Mouse (Mus musculus): Measurements from ENCODE around the gene Tob1.
A peak's percentile ranks its signal among the peaks of the same experiment; 100 is the strongest.

Tob1 gene

DNA sequence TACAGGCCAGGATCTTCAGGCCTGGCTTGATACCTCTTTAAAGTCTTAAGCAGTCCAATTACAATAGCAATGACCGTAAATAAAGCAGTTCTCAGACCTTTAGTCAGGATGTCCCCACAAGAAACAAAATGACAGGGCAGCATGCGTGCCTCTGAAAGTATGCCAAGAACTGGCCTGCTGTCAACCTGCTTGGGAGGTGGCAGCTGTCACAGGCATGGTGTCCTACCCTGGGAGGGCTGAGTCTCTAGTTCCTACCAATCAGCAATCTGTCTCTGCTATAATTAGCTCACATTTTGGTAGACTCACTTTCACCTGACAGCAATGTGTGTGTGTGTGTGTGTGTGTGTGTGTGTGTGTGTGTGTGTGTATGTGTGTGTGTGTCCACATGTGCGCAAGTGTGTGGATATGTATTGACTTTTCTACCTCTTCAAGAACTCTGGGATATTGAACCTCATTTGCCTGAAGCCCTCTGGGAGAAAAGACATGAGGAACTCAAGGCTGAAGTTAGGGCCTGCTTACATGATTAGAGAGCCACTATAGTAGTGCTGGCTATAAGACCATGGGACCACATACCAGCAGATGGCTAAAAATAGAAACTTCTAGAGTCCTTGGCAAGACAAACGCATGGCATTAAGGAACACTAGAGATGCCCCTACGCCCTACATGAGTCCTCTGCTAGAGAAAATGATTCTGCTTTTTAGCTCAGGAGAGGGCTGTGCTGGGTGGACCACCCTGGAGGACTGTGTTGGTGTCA is 18.1 kb downstream of the Tob1 start:
- no peak for DNase-seq (ENCODE audit: low spot score in 2 of 2)

DNA sequence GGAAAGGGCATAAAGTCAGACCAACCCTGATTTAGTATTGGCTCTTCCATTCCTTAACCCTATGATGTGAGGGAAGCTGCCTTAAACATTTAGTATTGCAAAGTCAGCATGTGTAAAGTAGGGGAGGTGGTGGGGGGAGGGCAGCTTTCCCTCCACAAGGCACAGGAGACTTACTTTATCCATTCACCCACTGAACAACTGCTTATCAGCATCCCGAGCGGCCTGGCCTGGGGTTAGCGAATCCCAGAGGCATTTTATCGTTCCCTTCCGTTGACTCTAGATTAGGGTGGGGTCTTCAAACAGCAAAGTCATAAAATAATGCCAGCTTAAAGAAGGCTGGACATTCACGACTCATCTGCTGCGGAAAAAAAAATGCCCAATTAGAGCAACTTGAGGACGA is 19.0 kb downstream of the Tob1 start:
- DNase-seq (ENCODE audit: low spot score in 2 of 2), result no peak

DNA sequence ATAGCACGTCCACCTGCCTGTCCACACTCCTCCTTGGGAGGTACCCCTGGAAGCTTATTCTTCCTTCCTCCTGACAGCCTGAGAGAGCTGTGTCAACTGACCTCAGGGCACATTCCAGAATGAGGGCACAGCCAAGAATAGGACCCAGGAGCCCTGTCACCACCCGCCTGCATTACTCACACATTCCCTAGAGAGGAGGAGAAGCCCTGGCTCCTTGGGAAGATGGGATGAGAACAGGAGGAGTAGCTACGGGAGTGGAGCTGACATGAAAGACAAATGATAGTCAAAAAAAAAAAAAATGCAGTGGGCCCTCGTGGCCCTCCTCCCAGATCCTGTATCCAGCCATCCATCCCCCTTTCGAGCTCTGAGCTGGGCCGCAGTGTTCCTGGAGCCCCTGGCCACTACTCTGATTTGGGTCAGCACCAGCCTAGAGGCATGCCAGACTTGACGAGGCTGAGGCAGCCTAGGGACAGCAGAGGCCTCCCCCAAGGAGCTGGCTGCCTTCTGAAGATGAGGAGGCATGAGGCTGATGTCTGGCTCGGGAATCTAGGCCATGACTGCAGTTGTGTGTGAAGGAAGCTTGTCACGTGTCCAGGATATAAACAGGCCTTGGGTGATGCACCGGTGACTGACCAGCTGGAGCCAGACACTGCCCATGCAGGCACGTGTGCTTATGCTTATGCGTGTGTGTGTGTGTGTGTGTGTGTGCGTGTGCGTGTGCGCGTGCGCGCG is 20.7 kb downstream of the Tob1 start:
- DNase-seq (ENCODE audit: low spot score in 2 of 2), result peak in 1 of 2 experiments; percentile 32

DNA sequence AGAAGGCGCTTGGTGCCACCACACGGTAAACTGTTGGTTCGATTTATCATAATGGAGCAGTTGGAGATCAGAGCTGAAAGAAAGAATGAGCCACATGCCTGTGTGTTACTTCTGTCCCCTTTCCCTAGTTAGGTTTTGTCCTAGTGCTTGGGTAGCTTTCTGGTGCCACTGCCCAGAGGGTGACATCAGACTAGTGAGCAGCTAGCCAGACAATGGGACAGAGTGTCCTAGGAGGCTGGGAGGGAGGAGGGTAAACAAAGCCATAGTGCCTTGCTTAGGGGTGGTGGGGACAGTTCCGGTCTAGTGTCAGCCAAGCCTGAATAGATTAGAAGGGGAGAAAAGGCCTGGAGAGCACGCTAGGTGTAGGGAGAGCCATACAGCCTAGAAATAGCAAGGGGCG is 22.2 kb downstream of the Tob1 start:
- no peak for DNase-seq (ENCODE audit: low spot score in 2 of 2)

DNA sequence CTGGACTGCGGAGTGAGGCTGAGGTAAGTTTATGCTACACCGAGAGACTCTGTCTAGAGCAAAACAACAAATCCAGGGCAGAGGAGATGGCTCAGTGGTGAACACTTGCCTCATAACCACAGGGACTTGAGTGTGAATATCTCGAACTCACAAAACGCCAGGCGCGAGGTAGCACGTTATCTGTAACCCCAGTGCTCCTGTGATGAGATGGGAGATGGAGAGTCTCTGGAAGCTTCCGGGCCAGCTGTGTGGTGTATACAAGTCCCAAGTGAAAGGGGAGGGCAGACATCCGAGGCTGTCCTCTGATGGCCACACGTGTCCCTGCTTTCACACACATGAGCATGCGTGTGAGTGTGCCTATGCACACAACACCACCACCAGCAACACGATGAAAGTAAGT is 23.1 kb downstream of the Tob1 start:
- DNase-seq (ENCODE audit: low spot score in 2 of 2), result no peak

DNA sequence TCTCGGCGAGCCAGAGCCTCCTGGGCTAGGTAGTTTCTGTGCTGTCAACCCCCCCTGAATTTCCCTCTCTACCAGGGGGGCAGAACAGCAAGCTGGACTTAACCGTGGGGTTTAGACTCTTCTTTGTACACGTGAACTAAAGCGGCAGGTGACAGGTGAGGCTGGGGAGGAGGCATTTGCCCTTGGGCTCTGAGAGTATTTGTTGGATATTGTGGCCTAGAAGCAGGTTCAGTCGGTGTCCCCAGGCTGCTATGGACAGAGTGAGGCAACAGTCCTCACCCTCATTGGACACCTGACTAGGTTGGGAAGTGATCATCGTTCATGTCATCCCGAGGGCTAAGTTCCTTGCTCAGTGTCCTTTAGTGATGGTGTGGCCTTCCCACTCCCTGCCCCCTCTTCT is 23.6 kb downstream of the Tob1 start:
- no peak for DNase-seq (ENCODE audit: low spot score in 2 of 2)

DNA sequence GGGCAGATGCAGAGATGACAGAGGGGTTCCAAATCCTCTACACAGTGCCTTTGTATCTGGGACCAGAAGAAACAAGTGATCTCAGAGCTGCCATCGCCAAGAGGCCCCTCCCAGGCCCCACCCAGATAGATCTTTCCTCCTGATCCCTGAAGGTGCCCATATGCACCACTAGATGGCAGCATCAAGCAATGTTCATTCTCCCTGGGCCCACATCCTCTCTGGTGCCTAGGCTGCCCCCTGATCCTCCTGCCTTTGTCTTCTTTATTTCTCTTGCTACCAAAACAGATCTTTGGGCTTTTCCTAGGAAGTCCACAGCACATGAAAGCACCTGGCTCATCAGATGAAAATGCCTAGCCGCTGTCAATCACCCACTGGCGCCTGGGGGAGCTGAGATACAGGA is 24.8 kb downstream of the Tob1 start:
- peak; percentile 72 to 80 for DNase-seq (ENCODE audit: low spot score in 2 of 2)

DNA sequence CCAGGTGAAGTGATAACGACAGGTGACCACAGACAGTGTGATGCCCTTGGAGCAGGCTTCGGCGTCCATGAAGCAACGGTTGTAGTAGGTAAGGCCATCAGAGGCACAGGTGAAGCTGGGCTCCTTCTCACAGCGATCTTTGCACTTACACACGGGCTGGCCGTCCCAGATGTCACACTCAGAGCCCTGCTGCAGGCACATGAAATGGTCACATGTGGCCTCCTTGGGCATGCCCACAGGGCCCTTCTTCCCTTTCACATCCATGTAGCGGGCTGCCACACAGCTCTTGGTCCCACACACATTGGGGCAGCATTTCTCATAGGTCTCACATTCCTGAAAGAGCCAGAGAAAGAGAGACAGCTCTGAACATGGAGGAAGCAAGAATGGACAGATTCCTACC is 27.5 kb downstream of the Tob1 start:
- no peak for DNase-seq (ENCODE audit: low spot score in 2 of 2)

DNA sequence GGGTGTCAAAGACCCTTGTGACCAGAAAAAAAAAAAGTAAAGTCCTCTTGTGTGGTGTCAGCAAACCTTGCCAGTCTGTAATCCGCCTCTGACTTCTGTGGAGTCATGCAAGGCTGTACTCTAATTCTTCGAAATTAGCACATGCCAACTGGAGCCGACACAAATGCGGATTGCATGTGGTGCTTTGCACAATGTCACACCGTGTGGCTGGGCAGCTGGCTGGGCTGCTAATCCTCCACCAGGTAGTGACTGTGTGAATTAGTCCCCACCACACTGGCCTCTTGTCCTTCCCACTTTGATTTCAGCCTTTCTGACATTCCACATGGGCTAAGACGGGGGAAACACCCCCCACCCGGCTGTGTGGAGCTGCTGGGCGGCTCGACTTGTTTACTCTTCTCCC is 28.5 kb downstream of the Tob1 start:
- DNase-seq (ENCODE audit: low spot score in 2 of 2), result no peak

DNA sequence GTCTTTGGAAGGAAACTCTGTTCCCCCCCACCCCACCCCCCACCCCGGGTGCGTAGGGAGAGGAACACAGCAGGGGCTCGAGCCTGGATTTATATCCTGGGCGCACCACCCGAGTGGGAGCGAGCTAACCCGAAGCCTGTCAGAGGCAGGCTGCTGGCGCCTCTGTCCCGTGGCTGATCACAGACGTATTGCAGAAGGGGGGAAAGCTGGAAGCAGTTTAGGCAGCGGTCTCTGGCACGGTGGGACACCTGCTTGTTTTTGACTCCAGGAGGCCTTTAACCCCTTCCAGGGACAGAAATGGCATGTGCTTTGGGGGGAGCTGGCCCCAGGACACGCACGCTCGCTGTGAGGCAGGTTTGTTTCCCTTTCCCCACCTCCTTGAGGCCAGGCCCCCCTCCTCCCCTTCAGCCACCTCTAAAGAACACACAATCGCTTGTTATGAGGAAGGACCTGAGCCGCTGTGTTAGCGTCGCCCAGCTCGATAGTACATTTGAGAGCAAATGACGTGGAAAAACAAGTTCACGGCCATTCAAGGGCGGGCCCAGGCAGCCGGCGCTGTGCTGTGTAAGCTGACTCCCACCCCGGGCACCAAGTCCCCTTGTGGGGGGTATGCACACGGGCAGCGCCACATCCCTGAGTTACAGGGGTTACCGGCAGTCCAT is 31.6 kb downstream of the Tob1 start:
- no peak for DNase-seq (ENCODE audit: low spot score in 2 of 2)

DNA sequence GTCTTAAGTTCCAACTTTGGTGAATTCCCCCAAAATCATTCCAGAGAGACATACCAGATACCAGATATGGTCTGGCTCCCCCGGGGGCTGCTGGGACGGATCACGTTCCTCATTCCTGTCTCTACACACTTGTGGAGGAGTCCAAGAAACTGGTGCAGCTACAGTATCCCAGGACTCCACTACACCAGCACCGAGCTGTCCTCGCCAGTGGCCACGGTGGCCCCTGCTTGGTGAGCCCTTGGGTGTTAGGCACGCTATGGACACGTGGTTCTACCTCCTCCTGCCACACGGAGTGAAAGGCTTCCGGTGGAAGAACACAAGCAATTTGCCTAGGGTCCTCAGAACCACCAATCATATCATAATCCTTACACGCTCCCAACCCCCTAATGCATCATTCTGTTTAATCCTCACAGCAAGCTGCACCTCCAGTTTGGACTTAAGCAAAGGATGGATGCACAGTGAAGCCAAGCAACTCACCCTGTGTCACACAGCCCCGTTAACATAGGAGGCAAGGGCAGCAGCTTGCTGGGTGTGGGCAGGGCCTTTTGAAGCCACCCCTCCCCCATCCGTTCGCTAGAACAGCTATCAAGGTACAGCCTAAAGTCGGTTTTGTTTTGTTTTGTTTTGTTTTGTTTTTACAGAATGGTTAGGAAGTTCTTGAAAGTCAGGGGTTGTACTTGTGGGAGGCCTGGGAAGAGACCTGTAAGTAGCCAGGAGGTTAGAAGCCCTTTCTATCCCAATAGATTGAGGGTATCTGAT is 32.3 kb downstream of the Tob1 start:
- DNase-seq (ENCODE audit: low spot score in 2 of 2), result no peak

DNA sequence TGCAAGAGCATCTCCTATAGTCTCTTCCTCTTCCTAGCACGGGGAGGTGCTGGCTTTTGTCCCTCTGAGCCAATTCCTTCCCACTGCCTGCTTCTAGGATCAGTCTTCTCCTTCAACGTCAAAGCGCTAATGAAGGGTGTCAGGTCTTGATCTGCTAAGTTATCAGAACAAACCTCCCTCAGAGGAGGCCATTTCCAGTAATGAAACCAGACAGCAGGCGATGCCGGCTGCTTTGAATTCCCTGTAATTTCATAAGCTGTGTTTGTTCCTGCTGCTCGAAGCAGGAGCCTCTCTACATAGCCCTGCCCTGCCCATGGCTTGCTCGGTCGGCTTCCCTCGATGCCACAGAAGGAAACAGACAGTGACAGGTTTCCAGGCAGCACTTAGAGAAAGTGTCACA is 33.1 kb downstream of the Tob1 start:
- DNase-seq (ENCODE audit: low spot score in 2 of 2), result no peak

DNA sequence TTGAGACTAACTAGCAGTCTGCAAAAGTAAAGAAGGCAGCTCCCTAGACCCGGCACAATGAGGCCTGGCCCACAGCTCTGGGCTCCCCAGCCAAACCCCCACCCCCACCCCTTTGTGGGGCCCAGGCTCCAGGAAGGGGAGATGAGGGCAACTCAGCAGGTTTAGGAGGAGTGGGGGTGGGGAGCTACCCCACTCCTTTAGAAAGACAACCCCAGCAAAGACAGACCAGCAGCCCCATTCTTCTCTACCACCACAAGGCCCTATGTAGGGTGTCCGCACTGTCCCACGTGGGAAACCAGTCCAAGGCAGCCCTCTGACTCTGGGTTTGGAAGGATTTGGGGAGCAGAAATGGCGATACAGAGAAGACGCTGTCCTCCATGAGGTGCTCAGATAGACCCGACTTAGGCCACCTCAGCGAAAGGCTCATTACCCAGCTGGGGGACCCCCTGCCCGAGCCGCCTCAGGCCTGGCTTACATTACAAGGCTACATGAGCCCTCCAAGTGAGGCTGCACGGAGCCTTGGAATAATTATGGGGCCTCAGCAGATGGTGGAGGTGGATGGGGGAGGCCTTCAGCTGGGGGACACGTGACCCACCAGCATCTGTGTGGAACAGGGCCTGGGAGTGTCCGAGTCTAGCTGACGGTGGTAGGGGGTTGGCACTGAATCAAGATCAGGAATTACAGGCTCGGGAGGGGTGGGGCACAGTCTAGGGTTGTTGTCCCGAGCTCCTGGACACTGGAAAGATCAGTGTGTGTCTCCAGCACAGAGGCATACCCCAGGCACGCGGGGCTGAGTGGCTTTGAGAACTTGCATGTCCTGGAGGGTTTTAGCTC is 34.9 kb downstream of the Tob1 start, which contains the start of gene Wfikkn2:
Wfikkn2 (minus strand) TSS at position 51 of the 834 bp plus-strand sequence.
- DNase-seq (ENCODE audit: low spot score in 2 of 2), result no peak

DNA sequence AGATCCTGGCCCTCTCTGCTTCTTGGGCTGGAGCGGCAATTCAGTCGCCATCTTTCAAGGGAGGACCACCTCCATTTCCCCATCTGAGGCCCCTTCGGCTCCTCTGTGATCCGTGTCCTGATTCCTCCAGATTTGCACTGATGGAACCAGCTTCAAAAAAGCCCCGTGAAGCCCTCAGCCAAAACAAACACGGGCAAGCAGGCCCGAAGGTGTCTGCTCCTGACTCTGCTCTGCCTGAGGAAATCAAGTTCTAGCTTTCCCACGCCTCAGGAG is 35.5 kb downstream of the Tob1 start:
- no peak for DNase-seq (ENCODE audit: low spot score in 2 of 2)

DNA sequence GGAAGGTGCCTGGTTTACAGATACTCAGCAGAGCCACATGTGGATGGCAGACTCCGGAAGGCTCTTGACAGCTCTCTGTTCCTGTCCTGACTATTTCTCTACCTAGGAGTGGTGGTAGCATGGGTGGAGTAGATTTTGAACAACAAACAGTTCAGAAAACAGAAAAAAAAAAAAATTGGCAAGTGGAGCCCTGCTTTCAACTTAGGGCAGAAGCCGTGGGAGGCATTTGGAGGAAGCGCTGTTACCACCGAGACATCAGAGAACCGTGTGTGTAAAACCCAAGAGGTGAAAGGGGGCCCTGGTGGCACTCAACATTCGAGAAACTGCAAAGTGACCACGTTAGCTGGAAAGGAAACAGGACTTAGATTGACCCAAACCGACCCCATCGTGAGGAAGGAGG is 41.9 kb downstream of the Tob1 start:
- no peak for DNase-seq (ENCODE audit: low spot score in 2 of 2)

DNA sequence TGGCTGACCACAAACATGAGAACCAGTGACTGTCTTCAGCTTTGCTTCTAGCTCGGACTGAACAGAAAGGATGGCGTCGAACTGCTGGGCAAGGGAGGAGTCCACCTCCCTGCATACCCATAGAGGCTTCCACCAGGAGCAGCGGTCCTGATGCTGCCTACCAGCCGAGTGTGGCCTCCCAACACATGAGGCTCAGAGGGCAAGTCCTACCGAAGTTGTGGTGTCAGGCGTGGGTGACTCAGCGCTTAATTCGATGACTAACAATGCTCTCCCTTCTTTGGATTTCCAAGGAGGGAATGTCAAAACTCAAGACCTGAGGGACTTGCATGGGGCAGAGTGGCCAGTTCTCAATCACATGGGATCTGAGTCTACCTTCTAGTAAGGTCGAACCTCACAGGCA is 42.4 kb downstream of the Tob1 start:
- no peak for DNase-seq (ENCODE audit: low spot score in 2 of 2)

DNA sequence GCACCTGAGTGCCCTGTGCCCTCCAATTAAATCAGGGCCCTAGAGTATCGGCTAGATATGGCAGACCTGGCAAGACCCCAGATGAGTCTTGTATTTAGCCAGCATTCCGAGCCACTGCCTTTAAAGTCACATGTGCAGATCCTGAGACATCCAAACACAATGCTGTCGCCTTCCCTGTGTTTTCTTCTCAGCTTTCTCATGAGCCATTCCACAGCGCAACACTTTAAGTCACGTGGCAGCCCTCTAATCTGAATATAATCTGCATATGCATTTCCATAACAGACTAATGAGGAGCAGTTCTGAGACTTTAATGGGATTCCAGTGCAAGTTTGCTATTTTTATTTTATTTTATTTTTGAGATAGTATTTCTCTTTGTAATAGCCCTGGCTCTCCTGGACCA is 44.5 kb downstream of the Tob1 start:
- no peak for DNase-seq (ENCODE audit: low spot score in 2 of 2)

DNA sequence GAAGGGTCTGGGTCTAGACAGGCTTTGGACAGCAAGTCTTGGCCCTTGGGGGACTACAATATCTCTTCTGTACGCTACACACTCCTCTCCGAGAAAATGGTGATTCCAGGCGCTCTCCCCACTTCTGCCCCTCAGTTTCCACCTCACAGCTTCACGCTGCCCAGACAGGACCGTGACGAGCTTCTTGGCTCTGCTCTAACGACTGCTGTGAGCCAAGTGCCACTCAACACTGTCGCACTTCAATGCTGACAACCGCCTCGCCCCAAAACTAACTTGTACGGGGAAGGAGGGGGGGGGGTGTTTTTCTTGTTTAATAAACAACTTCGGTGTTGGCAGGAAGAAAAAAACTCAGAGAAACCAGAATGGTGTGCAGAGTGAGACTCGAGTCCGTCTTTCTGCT is 46.7 kb downstream of the Tob1 start:
- no peak for DNase-seq (ENCODE audit: low spot score in 2 of 2)

DNA sequence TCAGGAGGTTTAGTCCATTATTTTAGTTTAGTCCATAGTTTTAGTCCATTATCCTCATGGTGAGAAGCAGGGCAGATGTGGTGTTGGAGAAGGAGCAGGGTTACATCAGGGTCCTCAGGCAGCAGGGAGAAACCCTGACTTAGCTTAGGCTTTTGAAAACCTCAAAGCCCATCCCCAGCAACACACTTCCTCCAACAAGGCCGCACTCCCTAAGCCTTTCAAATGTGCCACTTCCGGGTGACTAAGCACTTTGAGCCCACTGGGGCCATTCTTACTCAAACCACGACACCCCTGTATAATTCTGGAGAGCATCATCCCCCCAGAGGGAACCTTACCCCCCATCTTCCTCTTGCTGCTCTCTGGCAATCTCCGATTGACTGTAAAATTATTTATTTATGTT is 48.6 kb downstream of the Tob1 start:
- no peak for DNase-seq (ENCODE audit: low spot score in 2 of 2)

DNA sequence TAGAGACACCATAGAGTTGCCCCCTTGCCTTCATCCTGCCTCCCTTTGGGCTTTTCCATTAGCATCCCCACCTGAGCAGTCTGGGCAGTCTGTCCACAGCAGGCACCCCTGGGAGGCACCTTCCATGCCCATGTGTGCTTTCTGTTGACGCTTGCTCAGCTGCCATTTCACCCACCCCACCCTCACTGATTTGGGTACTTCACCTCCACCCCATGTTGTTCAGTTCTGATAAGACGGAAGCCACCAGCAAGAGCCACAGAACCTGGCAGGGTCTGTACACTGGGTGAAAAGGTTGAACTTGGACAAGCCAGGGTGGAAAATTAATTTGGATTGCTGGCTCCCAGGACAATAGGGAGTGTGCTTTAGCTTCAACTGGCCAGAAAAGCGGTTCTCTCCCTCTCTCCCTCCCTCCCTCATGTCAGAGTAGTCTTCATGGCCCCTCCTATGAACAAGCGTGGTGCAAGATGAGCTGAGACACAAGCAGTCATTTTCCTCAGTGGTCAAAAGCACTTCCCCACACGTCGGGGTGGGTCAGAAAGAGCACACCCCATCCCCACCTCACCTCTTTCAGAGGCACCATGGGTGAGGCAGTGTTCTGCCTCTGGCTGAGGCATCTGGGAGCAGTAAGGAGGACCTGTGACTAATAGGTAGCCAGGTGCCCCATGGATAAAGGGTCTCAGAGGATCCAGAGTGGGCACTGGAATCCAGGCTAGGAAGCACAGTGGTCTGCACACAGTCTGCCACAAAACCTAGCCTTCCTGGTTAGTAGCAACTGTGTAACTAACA is 50.5 kb downstream of the Tob1 start:
- no peak for DNase-seq (ENCODE audit: low spot score in 2 of 2)

Measured in right cerebral cortex, adult 2 months (tissue).